Mouse (Mus musculus) kidney, embryonic 15.5 days (tissue): ENCODE results near the gene 9130023H24Rik. TPM values are rescaled to one million over a fixed set of nuclear protein-coding genes. Genes with fewer than 3 reads are reported as not detected.

Experiments
- ATAC-seq: fragments of 200-750 bp; cut with Nextera tagmentation; replicated peaks from 2 replicates; pipeline ENCODE4 v1.8.0; 2017; ENCODE audit warnings: moderate TSS enrichment; ENCODE audit not compliant: low FRiP score
- H3K27ac ChIP-seq: fragments of 300-500 bp; sonication (generic); 2 replicates; pipeline ENCODE4 v1.5.1; 2015; ENCODE audit warnings: mild to moderate bottlenecking, inconsistent platforms
- H3K27me3 ChIP-seq: fragments of 300-500 bp; sonication (generic); 2 replicates; pipeline ENCODE4 v1.6.1; 2015; ENCODE audit warnings: inconsistent platforms
- H3K36me3 ChIP-seq: fragments of 300-500 bp; sonication (generic); 2 replicates; pipeline ENCODE4 v1.6.1; 2015; ENCODE audit warnings: inconsistent platforms
- H3K4me1 ChIP-seq: fragments of 300-500 bp; sonication (generic); 2 replicates; pipeline ENCODE4 v1.6.1; 2015; ENCODE audit warnings: inconsistent platforms
- H3K4me2 ChIP-seq: fragments of 300-500 bp; sonication (generic); 2 replicates; pipeline ENCODE4 v1.6.1; 2015; ENCODE audit warnings: moderate library complexity, mild to moderate bottlenecking, inconsistent platforms
- H3K4me3 ChIP-seq: fragments of 300-500 bp; sonication (generic); replicated peaks from 2 replicates; pipeline ENCODE4 v1.5.1; 2015; ENCODE audit warnings: mild to moderate bottlenecking, inconsistent platforms
- H3K9ac ChIP-seq: fragments of 300-500 bp; sonication (generic); 2 replicates; pipeline ENCODE4 v1.6.1; 2015; ENCODE audit warnings: mild to moderate bottlenecking, inconsistent platforms
- H3K9me3 ChIP-seq: fragments of 300-500 bp; sonication (generic); replicated peaks from 2 replicates; pipeline ENCODE4 v1.6.1; 2016; ENCODE audit warnings: inconsistent platforms
- WGBS: fragments of 180-500 bp; shearing (Covaris S2); methylation state at CpG from one replicate; pipeline ENCODE4 v1.1.7; 2015; ENCODE audit warnings: mixed read lengths; 5-methylcytosine and 5-hydroxymethylcytosine counted together
- polyA plus RNA-seq: library from polyadenylated mRNA; unstranded; fragments of >200 nt; fragmentation: Nextera tagmentation; extraction: Ambion mirVana; gene quantifications from 2 replicates; pipeline ENCODE4 v1.2.1, GENCODE M21; 2015

9130023H24Rik gene
- polyA plus RNA-seq, 1 experiment from 2014 or later = 8.3 TPM

GRCm38 (mm10) chr7:128265411-128265810 is 27.6 kb upstream of the 9130023H24Rik start, which contains the start of gene Slc5a2:
Gene Slc5a2 (plus strand): TSS chr7:128265657.
- H3K27me3 ChIP-seq = no peaks in the 10 kb centered on the region
- H3K4me2 ChIP-seq = no peak within 1 kb of the TSS
- no peaks in the 10 kb centered on the region for H3K36me3 ChIP-seq
- H3K4me3 ChIP-seq = no peak within 1 kb of the TSS
- H3K27ac ChIP-seq = no peak within 1 kb of the TSS
- ATAC-seq = no peak
- H3K9me3 ChIP-seq = no peaks in the 10 kb centered on the region
- no peak within 1 kb of the TSS for H3K9ac ChIP-seq
- 73% methylated on average over 6 of the region's 6 CpGs for WGBS
- H3K4me1 ChIP-seq = no peaks in the 10 kb centered on the region

DNA sequence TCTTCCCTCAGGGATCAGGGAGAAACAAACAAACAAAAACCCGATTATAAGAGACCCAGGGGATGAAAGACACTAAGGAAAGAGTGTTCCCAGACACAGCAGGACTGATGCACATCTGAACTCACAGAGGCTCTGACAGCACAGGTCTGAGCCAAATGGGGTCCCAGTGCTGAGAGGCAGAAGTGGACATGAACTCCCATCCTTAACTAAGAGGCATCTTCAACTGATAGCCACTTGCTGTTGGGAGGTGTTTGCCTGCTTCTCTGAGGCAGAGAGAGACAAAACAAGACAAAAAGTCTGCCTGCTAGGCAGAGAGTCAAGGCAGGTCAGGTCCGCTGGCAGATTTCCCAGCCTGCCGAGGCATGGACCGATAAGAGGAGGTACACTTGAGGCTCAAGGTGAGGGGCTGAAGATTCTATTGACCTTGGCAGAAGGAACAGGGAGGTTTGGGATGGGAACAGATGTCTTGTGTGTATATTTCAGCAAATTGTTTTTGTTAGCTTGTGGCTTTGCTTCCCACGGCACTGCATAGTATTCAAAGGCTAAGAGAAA is 19.0 kb upstream of the 9130023H24Rik start:
- no peaks in the 10 kb centered on the region; the same call in 1 of the 2 replicates for H3K27me3 ChIP-seq
- H3K36me3 ChIP-seq = peaks cover 17% of the 10 kb centered on the region; the same call in 1 of the 2 replicates
- ATAC-seq = no peak
- no peak overlapping the region for H3K4me3 ChIP-seq
- H3K9ac ChIP-seq = no peak overlapping the region
- WGBS = 39% methylated on average over 5 of the region's 5 CpGs
- no peak overlapping the region for H3K4me2 ChIP-seq
- H3K4me1 ChIP-seq = peaks cover 18% of the 10 kb centered on the region
- H3K9me3 ChIP-seq = no peaks in the 10 kb centered on the region
- no peak overlapping the region for H3K27ac ChIP-seq

- Histone ChIP-seq H3K9me3 (no peaks in the 10 kb centered on the region), H3K27ac (no peak overlapping the region), H3K9ac (no peak overlapping the region), H3K4me1 (peaks cover 22% of the 10 kb centered on the region), H3K4me2 (no peak overlapping the region), H3K36me3 (peaks cover 25% of the 10 kb centered on the region; the same call in 1 of the 2 replicates), H3K4me3 (no peak overlapping the region), H3K27me3 (no peaks in the 10 kb centered on the region; the same call in 1 of the 2 replicates)
- 92% methylated on average over 5 of the region's 5 CpGs for WGBS
- no peak for ATAC-seq
These were observed 17.9 kb upstream of the 9130023H24Rik start for GRCm38 (mm10) chr7:128255757-128256156.

DNA sequence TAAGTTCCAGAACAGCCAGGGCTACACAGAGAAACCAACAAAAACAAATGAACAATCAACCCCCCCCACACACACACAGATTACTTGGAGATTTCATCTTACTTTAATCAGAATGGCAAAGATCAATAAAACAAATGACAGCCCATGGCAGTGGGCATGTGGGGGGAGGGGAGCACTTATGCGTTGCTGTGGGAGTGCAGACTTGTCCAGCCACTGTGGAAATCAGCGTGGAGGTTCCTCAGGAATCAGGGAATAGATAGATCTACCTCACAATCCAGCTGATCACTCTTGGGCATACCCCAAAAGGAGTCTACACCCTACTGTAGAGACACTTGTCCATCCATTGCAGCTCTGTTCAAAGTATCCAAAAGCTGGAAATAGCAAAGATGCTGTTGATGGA is 17.1 kb upstream of the 9130023H24Rik start:
- 68% methylated on average over 2 of the region's 2 CpGs for WGBS
- ATAC-seq = no peak
- no peak overlapping the region for H3K4me2 ChIP-seq
- H3K4me3 ChIP-seq = no peak overlapping the region
- peaks cover 22% of the 10 kb centered on the region for H3K4me1 ChIP-seq
- no peaks in the 10 kb centered on the region; the same call in 1 of the 2 replicates for H3K27me3 ChIP-seq
- no peaks in the 10 kb centered on the region for H3K9me3 ChIP-seq
- H3K9ac ChIP-seq = no peak overlapping the region
- H3K36me3 ChIP-seq = peaks cover 29% of the 10 kb centered on the region; the same call in 1 of the 2 replicates
- H3K27ac ChIP-seq = no peak overlapping the region

DNA sequence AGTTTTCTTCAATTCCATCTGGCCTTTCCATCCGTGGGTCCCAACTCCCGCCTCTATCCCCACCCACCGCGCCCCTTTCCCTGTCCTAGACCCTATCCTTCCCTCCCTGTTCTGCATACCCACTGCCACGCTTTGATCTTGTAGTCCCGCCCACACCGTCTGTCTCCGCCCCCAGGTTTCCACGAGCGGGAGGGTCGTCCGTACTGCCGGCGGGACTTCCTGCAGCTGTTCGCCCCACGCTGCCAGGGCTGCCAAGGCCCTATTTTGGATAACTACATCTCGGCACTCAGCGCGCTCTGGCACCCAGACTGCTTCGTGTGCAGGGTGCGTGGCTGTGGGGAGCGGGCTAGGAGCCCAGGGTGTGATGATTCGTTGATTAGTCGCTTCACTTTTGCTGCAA is 14.8 kb upstream of the 9130023H24Rik start:
- H3K27me3 ChIP-seq = no peaks in the 10 kb centered on the region
- WGBS = 12% methylated on average over 24 of the region's 24 CpGs
- H3K4me3 ChIP-seq = peak overlapping the region; percentile 33
- no peaks in the 10 kb centered on the region for H3K9me3 ChIP-seq
- no peak for ATAC-seq
- H3K9ac ChIP-seq = no peak overlapping the region
- peaks cover 28% of the 10 kb centered on the region for H3K4me1 ChIP-seq
- no peak overlapping the region for H3K27ac ChIP-seq
- H3K36me3 ChIP-seq = peaks cover 35% of the 10 kb centered on the region; the same call in 1 of the 2 replicates
- peak overlapping the region; percentile 57 for H3K4me2 ChIP-seq

DNA sequence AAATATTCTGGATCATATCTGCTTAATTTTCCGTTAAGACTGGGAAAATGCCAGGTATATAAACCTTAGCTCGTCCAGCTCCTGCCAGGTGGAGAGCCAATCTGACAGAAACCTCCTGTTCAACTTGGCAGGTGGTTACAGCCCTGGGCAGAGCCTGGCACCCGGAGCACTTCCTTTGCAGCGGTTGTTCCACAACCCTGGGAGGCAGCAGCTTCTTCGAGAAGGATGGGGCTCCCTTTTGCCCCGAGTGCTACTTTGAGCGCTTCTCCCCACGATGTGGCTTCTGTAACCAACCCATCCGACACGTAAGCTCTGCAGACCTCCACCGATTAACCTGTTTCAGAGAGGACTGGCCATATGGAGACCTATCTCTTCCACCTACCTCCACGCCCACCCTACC is 14.1 kb upstream of the 9130023H24Rik start:
- peak overlapping the region; percentile 33 for H3K4me3 ChIP-seq
- WGBS = 45% methylated on average over 12 of the region's 12 CpGs
- ATAC-seq = no peak
- peaks cover 25% of the 10 kb centered on the region for H3K4me1 ChIP-seq
- peaks cover 35% of the 10 kb centered on the region; the same call in 1 of the 2 replicates for H3K36me3 ChIP-seq
- no peak overlapping the region for H3K27ac ChIP-seq
- H3K9ac ChIP-seq = peak overlapping the region; percentile 25; the same call in 1 of the 2 replicates
- H3K4me2 ChIP-seq = peak overlapping the region; percentile 57
- no peaks in the 10 kb centered on the region for H3K9me3 ChIP-seq
- no peaks in the 10 kb centered on the region for H3K27me3 ChIP-seq

DNA sequence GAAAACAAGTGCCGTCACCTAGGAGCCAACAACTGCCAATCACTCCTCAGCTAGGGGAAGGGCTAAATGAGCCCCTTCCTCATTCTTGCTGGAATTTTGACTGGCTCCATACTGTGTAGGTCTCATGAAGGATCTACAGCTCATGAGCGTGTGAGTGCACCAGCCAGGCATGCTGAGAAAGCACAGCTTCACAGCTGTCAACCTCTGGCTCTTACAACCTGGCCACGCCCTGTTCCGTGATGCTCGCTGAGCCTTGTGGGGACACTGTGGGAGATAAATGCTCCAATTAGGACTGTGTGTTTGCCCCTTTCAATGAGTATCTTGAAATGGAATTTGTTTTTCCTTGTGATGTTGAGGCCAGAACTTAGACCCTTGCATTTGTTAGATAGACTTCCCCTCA is 12.2 kb upstream of the 9130023H24Rik start:
- no peak overlapping the region for H3K4me3 ChIP-seq
- ATAC-seq = no peak
- no peaks in the 10 kb centered on the region for H3K27me3 ChIP-seq
- 86% methylated on average over 5 of the region's 5 CpGs for WGBS
- peaks cover 39% of the 10 kb centered on the region for H3K36me3 ChIP-seq
- H3K4me1 ChIP-seq = peaks cover 34% of the 10 kb centered on the region
- H3K27ac ChIP-seq = no peak overlapping the region
- no peak overlapping the region for H3K9ac ChIP-seq
- H3K9me3 ChIP-seq = no peaks in the 10 kb centered on the region
- no peak overlapping the region for H3K4me2 ChIP-seq

- WGBS = 79% methylated on average over 10 of the region's 10 CpGs
- H3K27ac ChIP-seq = no peak overlapping the region
- H3K4me1 ChIP-seq = peaks cover 34% of the 10 kb centered on the region
- H3K9ac ChIP-seq = peak overlapping the region; percentile 26
- no peak for ATAC-seq
- H3K27me3 ChIP-seq = no peaks in the 10 kb centered on the region
- no peaks in the 10 kb centered on the region for H3K9me3 ChIP-seq
- peaks cover 44% of the 10 kb centered on the region for H3K36me3 ChIP-seq
- H3K4me3 ChIP-seq = peak overlapping the region; percentile 60
- peak overlapping the region; percentile 76 for H3K4me2 ChIP-seq
These were observed 10.5 kb upstream of the 9130023H24Rik start for GRCm38 (mm10) chr7:128248081-128249042.

DNA sequence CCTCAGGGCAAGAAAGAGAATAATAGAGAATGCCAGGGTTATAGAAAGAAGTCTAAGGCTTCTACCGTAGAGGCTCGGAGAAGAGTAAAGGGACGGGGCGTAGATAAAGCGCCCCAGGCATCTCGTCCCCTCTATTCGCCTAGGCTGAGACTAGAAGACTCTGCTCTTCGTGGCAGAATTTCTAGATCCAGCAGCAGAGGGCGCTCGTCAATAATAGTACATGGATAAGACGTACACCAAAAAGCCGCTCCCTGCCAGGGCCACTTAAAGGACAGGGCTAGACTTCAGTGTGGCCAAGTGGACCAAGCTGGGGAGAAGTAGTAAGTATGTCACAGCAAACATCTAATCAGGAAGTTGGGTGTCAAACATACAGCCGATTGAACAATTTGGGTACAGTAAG is 9.6 kb upstream of the 9130023H24Rik start:
- H3K27me3 ChIP-seq = no peaks in the 10 kb centered on the region
- peak overlapping the region; percentile 92 for H3K27ac ChIP-seq
- ATAC-seq = peak; percentile 72
- H3K4me1 ChIP-seq = peaks cover 29% of the 10 kb centered on the region
- no peaks in the 10 kb centered on the region for H3K9me3 ChIP-seq
- H3K4me2 ChIP-seq = peak overlapping the region; percentile 76
- under 1% methylated on average over 13 of the region's 13 CpGs for WGBS
- H3K36me3 ChIP-seq = peaks cover 46% of the 10 kb centered on the region
- H3K9ac ChIP-seq = peak overlapping the region; percentile 69
- H3K4me3 ChIP-seq = peak overlapping the region; percentile 60

DNA sequence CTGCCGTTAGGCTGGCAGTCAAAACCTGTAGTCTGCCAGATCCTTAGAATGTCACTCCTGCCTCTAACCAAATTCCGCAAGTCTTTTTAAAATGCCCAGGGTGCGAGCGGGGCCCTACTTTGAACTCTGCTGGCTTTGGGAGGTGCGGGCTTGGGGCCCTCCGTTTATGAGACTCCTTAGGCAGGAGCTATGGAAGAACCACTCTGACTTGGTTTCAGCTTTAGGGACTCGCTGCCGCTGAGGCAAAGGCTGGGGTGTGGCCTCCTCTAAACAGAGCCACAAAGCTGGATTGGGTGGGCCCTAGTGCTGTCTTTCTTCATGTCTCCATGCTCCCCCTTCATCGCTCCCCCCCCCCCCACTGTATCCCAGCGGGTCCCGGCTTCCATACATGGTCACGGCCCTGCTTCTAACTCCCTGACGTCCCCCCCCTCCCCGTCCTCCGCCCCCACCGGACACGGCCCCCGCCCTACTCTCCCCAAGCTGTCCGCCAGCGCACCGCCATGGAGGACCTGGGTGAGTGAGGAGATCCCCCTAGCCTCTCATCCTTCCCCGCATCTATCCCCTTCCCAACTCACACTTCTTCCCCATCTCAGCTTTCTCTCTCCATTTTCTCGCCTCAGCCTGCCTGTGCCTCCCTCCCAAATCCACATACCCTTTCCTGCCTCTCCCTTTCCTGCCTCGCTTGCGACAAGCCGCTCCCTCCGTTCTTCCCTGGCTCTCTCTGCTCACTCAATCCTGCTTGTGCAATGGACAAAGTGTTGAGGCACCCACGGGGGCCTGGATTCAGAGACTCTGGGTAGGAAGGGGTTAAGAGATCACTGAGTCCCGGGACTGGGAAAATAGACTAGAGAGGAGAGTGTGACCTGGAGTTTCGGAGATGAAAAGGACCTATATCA is 8.9 kb upstream of the 9130023H24Rik start, which contains the start of gene Tgfb1i1:
Gene Tgfb1i1 (plus strand): TSS at position 317 of the 896 bp plus-strand sequence.
- H3K4me1 ChIP-seq = peaks cover 22% of the 10 kb centered on the region
- H3K9ac ChIP-seq = peak within 1 kb of the TSS; percentile 69
- H3K36me3 ChIP-seq = peaks cover 48% of the 10 kb centered on the region
- peak; percentile 71 for ATAC-seq
- H3K9me3 ChIP-seq = no peaks in the 10 kb centered on the region
- H3K4me3 ChIP-seq = peak within 1 kb of the TSS; percentile 60
- 3% methylated on average over 28 of the region's 30 CpGs for WGBS
- no peaks in the 10 kb centered on the region for H3K27me3 ChIP-seq
- peak within 1 kb of the TSS; percentile 76 for H3K4me2 ChIP-seq
- H3K27ac ChIP-seq = peak within 1 kb of the TSS; percentile 92

- no peak for ATAC-seq
- H3K4me3 ChIP-seq = no peak overlapping the region
- peaks cover 19% of the 10 kb centered on the region for H3K4me1 ChIP-seq
- no peak overlapping the region for H3K4me2 ChIP-seq
- 0 out of 2 replicates have a peak overlapping the region, but pooled peaks have one; percentile 69 for H3K9ac ChIP-seq
- no peaks in the 10 kb centered on the region for H3K27me3 ChIP-seq
- H3K27ac ChIP-seq = 0 out of 2 replicates have a peak overlapping the region, but pooled peaks have one; percentile 92
- peaks cover 54% of the 10 kb centered on the region for H3K36me3 ChIP-seq
- WGBS = 92% methylated on average over 4 of the region's 4 CpGs
- H3K9me3 ChIP-seq = no peaks in the 10 kb centered on the region
These were observed 7.7 kb upstream of the 9130023H24Rik start for GRCm38 (mm10) chr7:128245547-128245946.
